Mouse (Mus musculus): ENCODE measurements around the gene 1700028K03Rik. TPM values are rescaled to one million over a fixed set of nuclear protein-coding genes. Genes with fewer than 3 reads are reported as not detected.

1700028K03Rik gene
- polyA plus RNA-seq (2014; fragmentation: Nextera tagmentation; extraction: Ambion mirVana): 0.05 TPM in 2 replicates

- no peak within 1 kb of the TSS for H3K4me3 ChIP-seq (ENCODE audit: control insufficient read depth in 1 of 2, insufficient read depth in 1 of 2, low read depth in 1 of 2, low read length in 2 of 2)
- no peak within 1 kb of the TSS for H3K4me2 ChIP-seq (ENCODE audit: low read length)
- H3K4me1 ChIP-seq (ENCODE audit: control insufficient read depth in 2 of 2, insufficient read depth in 2 of 2, low read length in 2 of 2): no peaks in the 10 kb centered on the region
- no peaks in the 10 kb centered on the region for H3K36me3 ChIP-seq (ENCODE audit: control insufficient read depth, insufficient read depth, low read length)
- no peaks in the 10 kb centered on the region for H3K9me3 ChIP-seq (ENCODE audit: control insufficient read depth, low read length)
- H3K27me3 ChIP-seq (ENCODE audit: control insufficient read depth, insufficient read depth, low read length): no peaks in the 10 kb centered on the region
- H3K9ac ChIP-seq (ENCODE audit: low read length): no peak within 1 kb of the TSS
- 59% methylated on average over 15 of the region's 15 CpGs for WGBS
- ATAC-seq (ENCODE audit: insufficient number of reproducible peaks, insufficient read depth, low FRiP score, low read depth): no peak
- no peak within 1 kb of the TSS for H3K27ac ChIP-seq (replicated peaks in 1 of 2; ENCODE audit: control insufficient read depth in 1 of 2, insufficient read depth in 1 of 2, low read depth in 2 of 2, low read length in 2 of 2)
These were observed at the start of gene 1700028K03Rik for GRCm38 (mm10) chr5:107534581-107534980. 1700028K03Rik (plus strand) TSS chr5:107534709.

- no peak overlapping the region for H3K4me3 ChIP-seq (ENCODE audit: control insufficient read depth in 1 of 2, insufficient read depth in 1 of 2, low read depth in 1 of 2, low read length in 2 of 2)
- peaks cover 5 to 7% of the 10 kb centered on the region in 2 experiments for H3K4me1 ChIP-seq (ENCODE audit: control insufficient read depth in 2 of 2, insufficient read depth in 2 of 2, low read length in 2 of 2)
- whole genome bisulfite sequencing: 57% methylated on average over 4 of the region's 4 CpGs
- no peak overlapping the region for H3K9ac ChIP-seq (ENCODE audit: low read length)
- peaks cover 18% of the 10 kb centered on the region for H3K36me3 ChIP-seq (ENCODE audit: control insufficient read depth, insufficient read depth, low read length)
- no peak overlapping the region for H3K27ac ChIP-seq (replicated peaks in 1 of 2; ENCODE audit: control insufficient read depth in 1 of 2, insufficient read depth in 1 of 2, low read depth in 2 of 2, low read length in 2 of 2)
- no peaks in the 10 kb centered on the region for H3K27me3 ChIP-seq (ENCODE audit: control insufficient read depth, insufficient read depth, low read length)
- ATAC-seq (ENCODE audit: insufficient number of reproducible peaks, insufficient read depth, low FRiP score, low read depth): no peak
- no peak overlapping the region for H3K4me2 ChIP-seq (ENCODE audit: low read length)
- no peaks in the 10 kb centered on the region for H3K9me3 ChIP-seq (ENCODE audit: control insufficient read depth, low read length)
These were observed 45.5 kb upstream of the 1700028K03Rik start for GRCm38 (mm10) chr5:107488996-107489395.

- H3K27ac ChIP-seq (replicated peaks in 1 of 2; ENCODE audit: control insufficient read depth in 1 of 2, insufficient read depth in 1 of 2, low read depth in 2 of 2, low read length in 2 of 2): no peak overlapping the region
- 77% methylated on average over 9 of the region's 9 CpGs for WGBS
These were observed 43.5 kb upstream of the 1700028K03Rik start for GRCm38 (mm10) chr5:107491036-107491435.

GRCm38 (mm10) chr5:107492471-107492870, 42.0 kb upstream of the 1700028K03Rik start:
- Histone ChIP-seq H3K4me3 (ENCODE audit: control insufficient read depth in 1 of 2, insufficient read depth in 1 of 2, low read depth in 1 of 2, low read length in 2 of 2) (no peak overlapping the region), H3K9ac (ENCODE audit: low read length) (no peak overlapping the region), H3K27me3 (ENCODE audit: control insufficient read depth, insufficient read depth, low read length) (no peaks in the 10 kb centered on the region), H3K4me1 (ENCODE audit: control insufficient read depth in 2 of 2, insufficient read depth in 2 of 2, low read length in 2 of 2) (peaks cover 5 to 7% of the 10 kb centered on the region in 2 experiments), H3K9me3 (ENCODE audit: control insufficient read depth, low read length) (0 out of 2 replicates have a peak, but pooled peaks cover 2% of the 10 kb centered on the region), H3K36me3 (ENCODE audit: control insufficient read depth, insufficient read depth, low read length) (peaks cover 18% of the 10 kb centered on the region), H3K27ac (replicated peaks in 1 of 2; ENCODE audit: control insufficient read depth in 1 of 2, insufficient read depth in 1 of 2, low read depth in 2 of 2, low read length in 2 of 2) (no peak overlapping the region), H3K4me2 (ENCODE audit: low read length) (no peak overlapping the region)
- WGBS: 84% methylated on average over 2 of the region's 2 CpGs
- ATAC-seq (ENCODE audit: insufficient number of reproducible peaks, insufficient read depth, low FRiP score, low read depth): no peak

More at GRCm38 (mm10) chr5:107491036-107491435, 43.5 kb upstream of the 1700028K03Rik start:
- no peak overlapping the region for H3K4me3 ChIP-seq (ENCODE audit: control insufficient read depth in 1 of 2, insufficient read depth in 1 of 2, low read depth in 1 of 2, low read length in 2 of 2)
- H3K9me3 ChIP-seq (ENCODE audit: control insufficient read depth, low read length): 0 out of 2 replicates have a peak, but pooled peaks cover 2% of the 10 kb centered on the region
- H3K36me3 ChIP-seq (ENCODE audit: control insufficient read depth, insufficient read depth, low read length): peaks cover 18% of the 10 kb centered on the region
- H3K9ac ChIP-seq (ENCODE audit: low read length): no peak overlapping the region
- peaks cover 5 to 7% of the 10 kb centered on the region in 2 experiments for H3K4me1 ChIP-seq (ENCODE audit: control insufficient read depth in 2 of 2, insufficient read depth in 2 of 2, low read length in 2 of 2)
- no peak for ATAC-seq (ENCODE audit: insufficient number of reproducible peaks, insufficient read depth, low FRiP score, low read depth)
- H3K4me2 ChIP-seq (ENCODE audit: low read length): no peak overlapping the region
- H3K27me3 ChIP-seq (ENCODE audit: control insufficient read depth, insufficient read depth, low read length): no peaks in the 10 kb centered on the region

GRCm38 (mm10) chr5:107494759-107495158, 39.8 kb upstream of the 1700028K03Rik start:
- H3K27ac ChIP-seq (replicated peaks in 1 of 2; ENCODE audit: control insufficient read depth in 1 of 2, insufficient read depth in 1 of 2, low read depth in 2 of 2, low read length in 2 of 2): no peak overlapping the region
- H3K4me3 ChIP-seq (ENCODE audit: control insufficient read depth in 1 of 2, insufficient read depth in 1 of 2, low read depth in 1 of 2, low read length in 2 of 2): no peak overlapping the region
- peaks cover 18% of the 10 kb centered on the region for H3K36me3 ChIP-seq (ENCODE audit: control insufficient read depth, insufficient read depth, low read length)
- ATAC-seq (ENCODE audit: insufficient number of reproducible peaks, insufficient read depth, low FRiP score, low read depth): no peak
- H3K4me2 ChIP-seq (ENCODE audit: low read length): no peak overlapping the region
- no peaks in the 10 kb centered on the region for H3K27me3 ChIP-seq (ENCODE audit: control insufficient read depth, insufficient read depth, low read length)
- WGBS: 97% methylated on average over 5 of the region's 5 CpGs
- H3K4me1 ChIP-seq (ENCODE audit: control insufficient read depth in 2 of 2, insufficient read depth in 2 of 2, low read length in 2 of 2): no peaks in the 10 kb centered on the region
- no peak overlapping the region for H3K9ac ChIP-seq (ENCODE audit: low read length)
- 0 out of 2 replicates have a peak, but pooled peaks cover 2% of the 10 kb centered on the region for H3K9me3 ChIP-seq (ENCODE audit: control insufficient read depth, low read length)

GRCm38 (mm10) chr5:107496047-107496446, 38.5 kb upstream of the 1700028K03Rik start:
- ATAC-seq (ENCODE audit: insufficient number of reproducible peaks, insufficient read depth, low FRiP score, low read depth): no peak
- Histone ChIP-seq H3K9ac (ENCODE audit: low read length) (no peak overlapping the region), H3K27me3 (ENCODE audit: control insufficient read depth, insufficient read depth, low read length) (no peaks in the 10 kb centered on the region), H3K9me3 (ENCODE audit: control insufficient read depth, low read length) (0 out of 2 replicates have a peak, but pooled peaks cover 2% of the 10 kb centered on the region), H3K36me3 (ENCODE audit: control insufficient read depth, insufficient read depth, low read length) (peaks cover 18% of the 10 kb centered on the region), H3K4me1 (ENCODE audit: control insufficient read depth in 2 of 2, insufficient read depth in 2 of 2, low read length in 2 of 2) (no peaks in the 10 kb centered on the region), H3K27ac (replicated peaks in 1 of 2; ENCODE audit: control insufficient read depth in 1 of 2, insufficient read depth in 1 of 2, low read depth in 2 of 2, low read length in 2 of 2) (no peak overlapping the region), H3K4me3 (ENCODE audit: control insufficient read depth in 1 of 2, insufficient read depth in 1 of 2, low read depth in 1 of 2, low read length in 2 of 2) (no peak overlapping the region), H3K4me2 (ENCODE audit: low read length) (no peak overlapping the region)
- WGBS: 85% methylated on average over 2 of the region's 2 CpGs

GRCm38 (mm10) chr5:107497519-107498501, 36.7 kb upstream of the 1700028K03Rik start:
- WGBS: 75% methylated on average over 10 of the region's 10 CpGs
- Histone ChIP-seq H3K27ac (replicated peaks in 1 of 2; ENCODE audit: control insufficient read depth in 1 of 2, insufficient read depth in 1 of 2, low read depth in 2 of 2, low read length in 2 of 2) (no peak overlapping the region), H3K9ac (ENCODE audit: low read length) (no peak overlapping the region), H3K27me3 (ENCODE audit: control insufficient read depth, insufficient read depth, low read length) (no peaks in the 10 kb centered on the region), H3K9me3 (ENCODE audit: control insufficient read depth, low read length) (0 out of 2 replicates have a peak, but pooled peaks cover 2% of the 10 kb centered on the region), H3K4me2 (ENCODE audit: low read length) (no peak overlapping the region), H3K4me3 (ENCODE audit: control insufficient read depth in 1 of 2, insufficient read depth in 1 of 2, low read depth in 1 of 2, low read length in 2 of 2) (no peak overlapping the region), H3K36me3 (ENCODE audit: control insufficient read depth, insufficient read depth, low read length) (0 out of 2 replicates have a peak, but pooled peaks cover 6% of the 10 kb centered on the region), H3K4me1 (ENCODE audit: control insufficient read depth in 2 of 2, insufficient read depth in 2 of 2, low read length in 2 of 2) (no peaks in the 10 kb centered on the region)
- no peak for ATAC-seq (ENCODE audit: insufficient number of reproducible peaks, insufficient read depth, low FRiP score, low read depth)
